Mouse (Mus musculus): ENCODE data around the gene Trip4.
A peak's percentile ranks its signal among the peaks of the same experiment; 100 is the strongest.

The Trip4 gene

DNA sequence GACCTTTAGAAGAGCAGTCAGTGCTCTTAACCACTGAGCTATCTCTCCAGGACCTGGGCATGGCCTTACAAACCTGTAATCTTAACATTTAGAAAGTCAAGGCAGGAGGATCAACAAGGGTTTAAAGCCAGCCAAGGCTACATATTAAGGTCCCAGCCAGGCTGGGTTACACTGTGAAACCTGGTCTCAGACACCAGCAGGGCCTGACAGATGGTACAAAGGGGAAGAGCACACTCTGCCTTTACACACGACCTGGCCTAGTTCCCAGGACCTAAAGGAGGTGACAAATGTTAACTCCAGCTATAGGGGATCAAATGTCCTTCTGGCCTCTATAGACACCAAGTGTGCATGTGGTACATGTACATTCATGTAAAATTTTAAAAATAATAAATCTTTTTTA lies 48.9 kb downstream of the Trip4 start:
- TF ChIP-seq GATA4 (IDR thresholded peaks at IDR 0.05; ENCODE audit: insufficient replicate concordance, low read length) = no peak

DNA sequence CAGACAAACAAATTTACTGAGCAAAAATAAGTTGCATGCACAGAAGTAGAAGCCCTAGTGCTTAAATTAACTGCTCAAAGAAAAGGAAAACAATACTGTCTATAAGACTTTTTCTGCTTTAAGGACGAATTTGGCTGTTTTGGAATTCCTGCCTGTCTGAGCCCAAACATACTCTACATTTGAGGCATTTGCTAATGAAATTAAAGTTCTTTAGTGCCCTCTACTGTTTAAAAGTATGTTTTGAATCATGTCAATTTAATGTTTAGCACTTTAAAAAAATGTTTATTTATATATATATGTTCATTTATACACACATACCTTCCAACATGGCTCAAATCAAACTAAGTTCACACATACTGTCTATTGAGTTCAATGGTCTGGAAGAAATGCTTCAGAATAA lies 58.4 kb downstream of the Trip4 start:
- TF ChIP-seq GATA4 (IDR thresholded peaks at IDR 0.05; ENCODE audit: insufficient replicate concordance, low read length) = no peak

DNA sequence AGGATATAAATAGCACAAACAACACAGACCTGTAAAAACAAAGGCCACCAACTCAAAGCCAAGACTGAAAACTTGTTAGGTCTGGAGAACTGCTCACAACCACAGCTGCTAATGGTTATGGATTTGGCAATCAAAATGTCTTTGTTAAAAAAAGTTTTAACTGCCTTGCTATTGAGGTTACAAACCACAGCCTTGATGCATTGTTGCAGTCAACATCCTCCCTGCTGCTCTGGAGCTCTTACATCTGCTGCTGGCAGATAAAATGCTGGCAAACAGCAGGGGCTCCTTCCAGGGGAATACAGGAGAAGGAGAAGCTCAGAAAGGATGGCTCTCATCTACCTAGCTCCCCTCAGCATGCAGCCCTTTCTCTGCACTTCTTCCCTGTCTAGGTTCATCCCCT lies 60.4 kb downstream of the Trip4 start:
- no peak for TF ChIP-seq GATA4 (IDR thresholded peaks at IDR 0.05; ENCODE audit: insufficient replicate concordance, low read length)

- no peak for TF ChIP-seq GATA4 (IDR thresholded peaks at IDR 0.05; ENCODE audit: insufficient replicate concordance, low read length)
Observed at GRCm38 (mm10) chr9:65844421-65845165, 64.0 kb downstream of the Trip4 start.

- no peak for TF ChIP-seq GATA4 (IDR thresholded peaks at IDR 0.05; ENCODE audit: insufficient replicate concordance, low read length)
Observed at GRCm38 (mm10) chr9:65839841-65840240, 68.8 kb downstream of the Trip4 start.

GRCm38 (mm10) chr9:65836916-65837315 lies 71.7 kb downstream of the Trip4 start:
- TF ChIP-seq GATA4 (IDR thresholded peaks at IDR 0.05; ENCODE audit: insufficient replicate concordance, low read length) = no peak

GRCm38 (mm10) chr9:65834628-65835354 lies 73.8 kb downstream of the Trip4 start:
- TF ChIP-seq GATA4 (IDR thresholded peaks at IDR 0.05; ENCODE audit: insufficient replicate concordance, low read length) = no peak

DNA sequence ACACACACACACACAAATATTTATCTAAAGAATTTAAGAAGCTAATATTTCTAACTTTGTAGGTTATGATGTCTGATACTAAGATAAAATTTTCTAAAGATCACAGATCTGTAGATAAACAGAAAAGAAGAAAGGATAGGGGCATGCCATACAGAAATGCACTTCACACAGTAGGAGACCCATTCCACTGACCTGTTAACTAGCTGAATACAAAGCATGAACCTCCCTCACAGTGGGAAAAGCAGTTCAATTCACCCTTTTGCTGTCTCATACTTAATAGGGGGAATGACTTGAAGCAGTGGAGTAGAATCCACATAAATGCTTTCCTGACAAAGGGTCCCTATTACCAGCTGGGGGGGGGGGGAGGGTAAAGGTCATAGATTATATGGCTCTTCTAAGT lies 75.0 kb downstream of the Trip4 start:
- TF ChIP-seq GATA4 (IDR thresholded peaks at IDR 0.05; ENCODE audit: insufficient replicate concordance, low read length) = no peak

DNA sequence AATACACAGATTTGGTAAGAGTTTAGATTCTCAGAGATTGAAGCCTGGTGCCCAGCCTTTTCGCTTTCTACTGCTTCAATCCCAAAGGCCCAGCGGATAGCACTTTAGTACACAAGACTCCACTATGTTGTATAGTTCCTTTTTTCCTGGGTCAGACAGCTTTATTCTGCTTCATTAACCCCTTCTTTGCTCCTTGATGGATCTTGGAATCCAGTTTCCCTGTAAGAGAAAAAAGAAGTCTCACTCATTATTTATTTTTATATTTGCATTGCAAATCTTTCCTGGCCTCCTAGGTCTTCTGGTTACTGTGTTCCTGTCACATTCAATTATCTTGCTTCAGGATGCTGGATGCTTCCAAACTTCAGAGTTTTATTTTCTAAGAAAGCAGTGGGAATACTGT lies 75.4 kb downstream of the Trip4 start:
- no peak for TF ChIP-seq GATA4 (IDR thresholded peaks at IDR 0.05; ENCODE audit: insufficient replicate concordance, low read length)

GRCm38 (mm10) chr9:65832041-65832440 lies 76.6 kb downstream of the Trip4 start:
- no peak for TF ChIP-seq GATA4 (IDR thresholded peaks at IDR 0.05; ENCODE audit: insufficient replicate concordance, low read length)

GRCm38 (mm10) chr9:65831164-65831563 lies 77.4 kb downstream of the Trip4 start:
- TF ChIP-seq GATA4 (IDR thresholded peaks at IDR 0.05; ENCODE audit: insufficient replicate concordance, low read length) = no peak

DNA sequence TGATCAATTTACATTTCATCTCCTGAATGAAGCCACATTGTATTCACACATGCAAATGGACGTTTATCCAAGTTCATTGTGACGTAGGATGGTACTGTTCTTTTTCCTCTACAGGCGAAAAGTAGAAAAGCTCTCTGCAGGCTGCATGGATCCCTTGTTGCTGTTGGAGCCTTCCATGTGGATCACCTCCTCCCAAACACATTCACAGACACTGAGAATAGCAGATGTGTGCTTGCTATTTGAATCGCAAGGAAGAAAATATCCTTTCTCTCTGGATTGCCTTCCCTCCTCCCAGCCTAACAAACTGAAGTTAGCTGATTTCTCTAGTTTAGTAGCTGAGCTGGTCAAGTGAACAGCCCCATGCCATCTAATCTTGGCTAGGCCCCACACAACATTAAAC lies 78.3 kb downstream of the Trip4 start:
- no peak for TF ChIP-seq GATA4 (IDR thresholded peaks at IDR 0.05; ENCODE audit: insufficient replicate concordance, low read length)

DNA sequence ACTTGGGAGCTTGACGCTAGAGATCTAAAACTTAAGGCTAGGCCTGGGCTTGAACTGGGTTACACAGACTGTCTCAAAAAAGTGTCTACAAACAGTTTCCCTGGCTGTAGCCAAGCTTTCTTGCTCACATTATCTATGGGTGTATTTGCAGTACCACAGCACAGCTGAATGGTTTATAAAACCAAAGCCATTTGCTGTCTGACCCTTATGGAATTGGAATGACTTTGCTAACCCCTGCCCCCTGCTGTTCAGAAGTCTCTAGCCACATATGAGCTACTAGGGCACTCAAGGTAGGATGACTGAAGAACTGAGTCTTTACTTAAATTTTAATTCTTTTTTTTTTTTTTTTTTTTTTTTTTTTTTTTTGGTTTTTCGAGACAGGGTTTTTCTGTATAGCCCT lies 79.2 kb downstream of the Trip4 start:
- no peak for TF ChIP-seq GATA4 (IDR thresholded peaks at IDR 0.05; ENCODE audit: insufficient replicate concordance, low read length)

DNA sequence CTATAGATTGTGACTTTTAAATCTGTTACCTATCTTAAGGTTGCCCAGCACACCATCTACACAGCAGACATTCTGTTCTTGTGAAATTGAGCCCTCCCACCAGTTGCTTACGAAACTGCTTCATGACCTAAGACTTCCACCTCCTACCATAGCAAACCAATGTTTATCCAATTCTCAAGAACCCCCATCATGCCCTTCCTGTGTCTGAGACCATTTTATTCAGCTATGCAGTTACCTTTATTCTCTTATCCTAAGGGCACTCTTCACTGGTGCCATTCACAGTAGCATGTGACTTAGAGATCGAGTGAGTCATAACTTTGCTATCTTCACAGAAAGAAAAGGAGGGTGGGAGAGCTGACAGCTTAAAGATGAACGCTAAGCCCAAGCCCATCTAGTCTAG lies 80.1 kb downstream of the Trip4 start:
- TF ChIP-seq GATA4 (IDR thresholded peaks at IDR 0.05; ENCODE audit: insufficient replicate concordance, low read length) = no peak

GRCm38 (mm10) chr9:65828016-65828403 lies 80.6 kb downstream of the Trip4 start:
- no peak for TF ChIP-seq GATA4 (IDR thresholded peaks at IDR 0.05; ENCODE audit: insufficient replicate concordance, low read length)

DNA sequence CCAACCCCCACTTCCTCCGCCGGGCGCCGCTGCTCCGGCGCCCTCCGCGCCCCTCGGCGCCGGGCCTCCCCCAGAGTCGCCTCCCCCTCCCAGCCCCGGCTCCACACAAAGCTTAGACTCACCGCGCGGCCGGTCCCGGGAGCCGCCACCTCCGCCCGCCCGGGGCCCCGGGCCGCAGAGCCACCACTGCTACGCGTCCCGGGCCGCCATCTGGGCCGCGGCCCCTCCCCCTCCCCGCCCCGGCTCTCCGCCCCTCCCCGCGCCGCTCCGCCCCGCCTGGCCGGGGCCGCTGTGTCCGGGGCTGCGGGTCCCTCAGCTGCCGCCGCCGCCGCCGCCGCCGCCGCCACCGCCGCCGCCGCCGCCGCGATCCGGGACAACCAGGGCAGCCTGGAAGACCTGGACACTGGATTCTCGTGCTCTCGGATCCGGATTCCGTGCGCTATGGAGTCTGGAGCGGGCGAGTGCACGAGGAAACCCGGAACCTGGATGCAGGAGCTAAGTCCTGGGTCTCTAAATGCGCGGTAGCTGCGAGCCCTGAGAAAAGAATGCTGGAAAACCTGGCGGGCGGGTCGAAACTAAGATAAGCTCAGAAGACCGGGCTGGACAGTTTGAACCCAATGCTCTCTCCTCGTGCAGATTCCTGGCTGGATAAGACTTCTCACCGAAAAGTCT lies 81.1 kb downstream of the Trip4 start, which contains the start of gene Zfp609:
Zfp609 (minus strand) TSS at position 221 of the 672 bp plus-strand sequence.
- peak; percentile 35; the same call in 1 of the 2 replicates for TF ChIP-seq GATA4 (IDR thresholded peaks at IDR 0.05; ENCODE audit: insufficient replicate concordance, low read length)

Measured in liver, adult (tissue).